Mouse (Mus musculus): ENCODE data around the gene Ncor2. TPM values are rescaled to one million over a fixed set of nuclear protein-coding genes. Genes with fewer than 3 reads are reported as not detected.
A peak's percentile ranks its signal among the peaks of the same experiment; 100 is the strongest.

Ncor2 gene
- total RNA-seq, 2 experiments from 2014 or later: 171 to 175 TPM

DNA sequence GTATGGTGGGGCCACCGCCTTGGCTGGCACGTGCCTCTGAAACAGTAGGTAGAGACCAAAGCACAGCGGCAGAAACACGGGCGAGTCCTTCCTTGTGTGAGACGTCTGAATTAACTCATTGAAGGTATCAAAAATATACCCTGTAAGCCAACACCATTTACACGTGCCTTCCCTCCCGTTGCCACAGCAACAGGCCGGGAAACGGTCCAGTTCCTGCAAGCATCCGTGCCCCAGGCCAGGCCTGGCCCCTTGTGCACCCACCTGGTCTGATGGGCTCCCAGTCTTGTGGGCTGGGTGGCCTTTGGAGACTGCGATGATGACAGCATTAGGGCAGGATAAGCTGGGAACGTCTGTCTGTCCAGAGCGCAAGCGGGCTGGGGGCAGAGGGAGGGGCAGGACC is 161.7 kb downstream of the Ncor2 start:
- DNase-seq (ENCODE audit: low spot score in 2 of 2): peak; percentile 52 to 64
- intact Hi-C loops (cut with DNase I): no loop called here

DNA sequence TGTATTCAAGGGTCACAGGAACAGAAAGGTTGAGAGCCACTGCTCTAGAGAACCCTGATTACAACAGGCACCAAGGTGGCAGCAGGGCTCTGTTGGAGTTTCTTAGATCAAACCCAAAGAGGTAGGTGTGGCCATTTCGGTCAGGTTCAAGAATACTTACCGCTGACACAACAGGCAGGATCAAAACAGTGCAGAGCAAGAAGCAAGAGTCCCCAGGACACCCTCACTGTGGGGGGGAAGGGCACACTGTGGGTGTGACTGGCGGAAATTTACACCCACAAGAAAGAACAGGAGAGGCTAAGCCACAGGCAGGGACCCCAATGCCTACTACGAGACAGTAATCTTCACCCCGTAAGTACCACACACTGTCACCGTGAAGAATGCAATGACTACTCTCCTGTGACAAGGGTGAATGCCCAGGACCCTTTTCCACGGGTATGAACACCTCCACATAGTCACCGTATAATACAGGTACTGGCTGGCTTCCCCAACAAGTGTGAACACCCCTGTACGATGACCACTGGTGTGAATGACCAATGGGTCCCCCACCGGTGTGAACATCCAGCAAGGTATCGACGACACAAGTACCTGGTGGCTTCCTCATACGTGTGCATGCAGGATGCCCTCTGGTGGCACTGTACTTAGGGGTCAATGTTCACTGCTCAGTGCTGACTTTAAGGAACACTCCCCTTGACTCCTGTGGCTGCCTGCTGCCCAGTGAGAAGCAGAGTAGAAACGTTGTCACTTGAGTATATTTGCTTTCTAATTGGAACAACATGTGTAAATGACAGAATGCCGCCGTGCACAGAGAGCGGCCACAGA is 162.4 kb downstream of the Ncor2 start:
- intact Hi-C loops (cut with DNase I): no loop called here
- no peak for DNase-seq (ENCODE audit: low spot score in 2 of 2)

DNA sequence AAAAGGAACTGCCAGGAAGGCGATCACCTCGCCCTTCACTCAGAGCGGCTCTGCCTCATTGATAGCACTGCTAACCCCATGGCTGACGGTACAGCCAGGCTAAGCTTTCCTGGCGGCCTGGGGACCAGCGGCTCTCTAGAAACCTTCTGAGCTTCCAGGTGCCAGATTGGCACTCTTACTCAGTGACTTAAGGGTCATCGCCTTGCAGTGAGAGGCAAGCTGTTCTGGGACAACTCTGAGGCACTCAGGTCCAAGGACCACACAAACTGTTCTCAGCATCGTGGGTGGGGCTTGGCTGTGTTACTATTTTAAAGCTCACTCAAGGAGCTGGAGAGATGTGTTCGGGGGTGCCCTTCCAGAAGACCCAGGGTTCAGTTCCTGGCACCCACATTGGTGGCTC is 163.4 kb downstream of the Ncor2 start:
- intact Hi-C loops (cut with DNase I): no loop called here
- no peak for DNase-seq (ENCODE audit: low spot score in 2 of 2)

DNA sequence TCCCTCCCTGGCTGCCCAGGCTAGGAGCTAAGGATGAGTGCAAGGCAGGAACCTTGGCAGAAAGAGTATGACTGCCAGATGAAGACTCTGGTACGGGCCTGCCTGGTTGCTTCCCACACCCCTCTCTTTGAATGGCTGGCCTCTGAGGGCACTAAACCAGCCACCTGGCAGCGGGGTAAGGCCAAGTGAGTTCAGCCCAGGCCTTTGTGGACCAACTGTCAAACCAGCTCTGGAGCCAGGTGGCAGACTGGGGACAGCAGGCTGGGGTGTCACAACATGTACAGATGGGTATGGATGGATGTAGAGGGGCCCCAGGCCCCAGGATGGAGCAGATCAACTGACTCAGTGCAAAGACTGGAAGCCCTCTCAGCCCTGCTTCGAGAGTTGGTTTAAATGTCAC is 164.0 kb downstream of the Ncor2 start:
- intact Hi-C loops (cut with DNase I): no loop called here
- DNase-seq (ENCODE audit: low spot score in 2 of 2): no peak

DNA sequence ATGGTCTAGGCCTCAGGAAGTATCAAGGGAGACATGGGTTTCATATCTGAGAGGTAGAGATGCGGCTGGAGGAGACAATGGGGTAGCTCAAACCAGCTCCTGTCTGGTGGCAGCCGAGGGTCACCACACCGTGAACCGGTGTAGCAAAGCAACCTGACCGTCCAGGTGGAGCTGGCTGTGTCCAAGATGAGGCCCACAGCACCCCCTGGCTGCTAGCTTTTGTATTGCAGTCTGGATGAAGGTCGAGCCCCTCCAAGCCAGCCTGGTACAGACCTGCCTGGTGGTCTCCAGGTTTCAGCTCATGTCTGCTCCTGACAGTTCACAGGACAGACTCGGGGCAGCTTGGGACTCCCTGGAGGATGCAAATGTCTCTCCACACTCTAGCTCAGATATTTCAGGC is 164.5 kb downstream of the Ncor2 start:
- intact Hi-C loops (cut with DNase I): loop anchor here (5.0 kb wide), 2 partner anchors 72 to 107 kb away; no protein-coding TSS in a partner anchor
- peak; percentile 64 to 65 for DNase-seq (ENCODE audit: low spot score in 2 of 2)

DNA sequence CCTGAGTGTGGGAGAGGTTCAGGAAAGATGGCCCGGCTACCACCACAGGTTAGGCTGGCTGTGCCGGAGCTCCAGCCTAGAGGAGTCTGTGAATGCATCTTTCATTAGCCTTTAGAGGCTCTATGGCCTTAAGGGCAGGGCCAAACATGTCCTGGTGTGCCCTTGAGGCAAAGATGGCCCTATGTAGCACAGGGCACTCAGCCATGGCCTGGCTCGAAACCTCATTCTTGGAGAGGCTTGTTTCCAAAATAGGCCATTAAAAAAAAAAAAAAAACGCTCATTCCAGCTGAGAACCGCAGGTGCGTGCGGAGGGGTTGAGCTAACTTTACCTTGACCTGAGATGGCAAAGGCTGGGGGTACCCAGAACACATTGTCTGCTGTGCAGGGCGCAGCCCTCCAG is 167.4 kb downstream of the Ncor2 start:
- intact Hi-C loops (cut with DNase I): loop anchor here (5.0 kb wide), 2 partner anchors 69 to 104 kb away; no protein-coding TSS in a partner anchor
- DNase-seq (ENCODE audit: low spot score in 2 of 2): no peak

DNA sequence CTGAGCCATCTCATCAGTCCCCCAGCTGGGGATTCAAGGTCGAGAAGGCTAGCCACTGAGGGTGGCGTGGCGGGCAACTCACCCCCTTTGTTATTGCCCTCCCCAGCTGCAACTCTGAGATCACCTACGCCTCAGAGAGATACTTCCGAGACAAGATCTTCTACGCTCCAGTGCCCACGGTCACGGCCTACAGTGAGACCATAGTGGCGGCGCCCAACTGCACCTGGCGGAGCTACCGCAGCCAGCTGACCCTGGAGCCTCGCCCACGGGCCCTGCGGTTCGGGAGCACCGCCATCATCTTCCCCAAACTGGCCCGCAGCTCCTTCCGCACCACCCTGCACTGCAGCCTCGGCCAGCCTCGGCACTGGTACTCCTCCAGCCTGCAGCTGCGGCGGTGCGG is 167.9 kb downstream of the Ncor2 start:
- DNase-seq (ENCODE audit: low spot score in 2 of 2): no peak
- intact Hi-C loops (cut with DNase I): loop anchor here (5.0 kb wide), 2 partner anchors 69 to 104 kb away; no protein-coding TSS in a partner anchor

DNA sequence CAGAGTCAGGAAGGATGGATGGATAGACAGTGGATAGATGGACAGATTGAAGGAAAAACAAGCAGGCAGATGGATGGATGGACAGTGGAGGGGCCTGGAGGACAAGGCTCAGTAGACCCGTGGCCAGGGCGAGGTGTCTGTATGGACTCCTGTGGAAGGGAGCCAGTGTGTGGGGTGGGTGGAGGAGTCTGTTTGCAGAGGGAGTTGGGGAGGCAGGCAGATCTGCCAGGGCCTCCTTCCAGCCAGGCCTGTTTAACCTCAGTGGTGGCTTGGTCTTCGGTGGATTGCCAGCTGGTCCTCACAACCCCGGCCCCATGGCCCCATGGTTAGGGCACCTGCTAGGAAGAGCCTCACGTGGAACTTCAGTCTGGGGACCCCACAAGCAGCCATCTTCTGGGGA is 172.1 kb downstream of the Ncor2 start:
- intact Hi-C loops (cut with DNase I): no loop called here
- no peak for DNase-seq (ENCODE audit: low spot score in 2 of 2)

DNA sequence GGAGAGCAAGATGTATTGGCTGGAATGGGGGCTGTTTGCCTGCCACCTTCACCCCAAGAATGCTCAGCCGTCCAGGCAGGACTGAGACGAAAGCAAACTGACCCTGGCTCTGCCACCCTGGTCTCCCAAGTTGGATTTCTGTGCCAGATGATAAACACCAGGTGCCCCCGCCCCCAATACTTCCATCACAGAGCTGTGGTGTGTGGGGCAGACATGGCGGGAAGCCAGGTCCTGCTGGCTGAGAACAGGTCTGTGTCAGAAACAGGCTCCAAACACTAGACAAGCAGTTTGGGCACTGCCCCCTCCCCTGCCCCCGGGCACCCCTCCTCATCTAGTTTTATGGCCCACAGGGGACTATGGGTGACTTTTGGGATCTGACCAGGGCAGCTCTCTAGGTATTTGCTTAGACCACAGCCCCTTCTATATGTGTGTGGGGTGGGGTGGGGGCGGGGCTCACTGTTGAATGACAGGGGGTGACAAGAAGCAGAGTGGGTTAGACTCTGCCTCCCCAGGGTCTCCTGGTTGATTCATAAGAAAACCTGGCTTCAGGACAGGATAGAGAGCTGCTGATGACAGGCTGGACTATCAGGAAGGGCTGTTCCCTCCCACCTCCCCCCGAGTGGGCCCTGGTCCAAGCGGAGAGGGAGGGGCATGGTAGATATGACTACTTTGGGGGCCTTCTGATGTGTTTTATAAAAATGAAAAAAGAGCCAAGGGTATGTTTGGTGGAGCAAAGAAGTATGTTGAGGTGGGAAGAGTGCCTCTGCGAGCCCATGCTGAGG is 173.0 kb downstream of the Ncor2 start:
- no peak for DNase-seq (ENCODE audit: low spot score in 2 of 2)
- intact Hi-C loops (cut with DNase I): no loop called here

DNA sequence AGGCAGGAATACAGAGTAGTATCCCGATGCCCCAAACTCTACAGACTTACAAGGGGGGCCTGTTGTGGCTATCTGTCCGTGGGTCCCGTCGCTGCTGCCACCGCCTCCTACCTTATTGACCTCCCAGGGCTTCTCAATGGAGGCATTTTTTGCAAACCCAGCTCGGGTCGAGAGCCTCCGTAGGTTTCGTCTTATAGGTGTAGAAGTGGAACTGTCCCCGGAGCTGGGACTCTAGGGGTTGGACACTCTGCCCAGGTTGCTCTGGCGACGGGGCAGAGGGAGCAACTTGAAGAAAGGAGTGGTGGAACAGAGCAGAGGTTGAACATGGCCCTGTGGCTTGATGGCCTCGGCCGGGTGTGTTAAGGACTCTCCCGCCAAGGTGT is 175.2 kb downstream of the Ncor2 start:
- intact Hi-C loops (cut with DNase I): no loop called here
- no peak for DNase-seq (ENCODE audit: low spot score in 2 of 2)

DNA sequence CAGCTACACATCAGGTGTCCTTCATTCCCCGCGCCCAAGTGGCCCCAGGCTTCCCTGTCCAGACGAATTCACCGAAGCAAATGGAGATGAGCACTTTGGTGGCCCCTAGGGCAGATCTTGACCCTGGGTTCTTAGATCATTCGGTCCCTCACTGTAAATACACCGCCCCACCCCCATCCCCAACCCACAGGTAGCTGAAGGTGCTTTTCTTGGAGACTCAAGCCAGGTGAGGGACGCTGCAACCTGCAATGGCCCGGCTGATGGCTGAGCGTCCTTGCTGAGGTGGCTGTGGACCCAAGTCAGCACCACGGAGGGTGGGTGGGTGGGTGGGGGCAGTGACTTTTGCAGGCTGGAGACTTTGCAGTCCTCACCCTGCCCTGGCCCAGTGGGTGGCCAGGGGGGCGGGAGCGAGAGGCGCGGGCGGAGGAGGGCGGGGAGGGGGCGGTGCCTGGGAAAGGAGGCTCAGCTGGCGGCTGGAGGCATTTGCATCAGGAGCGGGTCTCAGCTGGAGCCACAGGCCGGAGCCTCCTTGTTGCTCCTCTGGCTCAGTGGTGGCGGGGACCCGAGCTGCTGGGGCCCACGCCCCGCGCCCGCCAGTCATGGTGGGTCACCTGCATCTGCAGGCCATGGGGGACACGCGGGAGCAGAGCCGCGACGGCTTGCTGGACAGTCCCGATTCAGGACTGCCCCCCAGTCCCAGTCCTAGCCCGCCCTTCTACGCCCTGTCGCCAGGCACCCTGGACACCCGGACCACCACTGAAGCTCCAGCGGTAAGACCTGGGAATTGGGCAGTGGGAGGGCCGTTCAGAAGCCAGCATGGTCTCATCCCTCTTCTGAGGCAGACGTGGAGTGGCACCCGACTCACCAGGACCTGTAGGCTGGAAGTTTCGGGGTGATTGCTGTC is 175.8 kb downstream of the Ncor2 start, which contains the start of gene Rflna:
TSS of gene Rflna (plus strand) at position 253 of the 904 bp plus-strand sequence.
- intact Hi-C loops (cut with DNase I): no loop called here
- DNase-seq (ENCODE audit: low spot score in 2 of 2): no peak

DNA sequence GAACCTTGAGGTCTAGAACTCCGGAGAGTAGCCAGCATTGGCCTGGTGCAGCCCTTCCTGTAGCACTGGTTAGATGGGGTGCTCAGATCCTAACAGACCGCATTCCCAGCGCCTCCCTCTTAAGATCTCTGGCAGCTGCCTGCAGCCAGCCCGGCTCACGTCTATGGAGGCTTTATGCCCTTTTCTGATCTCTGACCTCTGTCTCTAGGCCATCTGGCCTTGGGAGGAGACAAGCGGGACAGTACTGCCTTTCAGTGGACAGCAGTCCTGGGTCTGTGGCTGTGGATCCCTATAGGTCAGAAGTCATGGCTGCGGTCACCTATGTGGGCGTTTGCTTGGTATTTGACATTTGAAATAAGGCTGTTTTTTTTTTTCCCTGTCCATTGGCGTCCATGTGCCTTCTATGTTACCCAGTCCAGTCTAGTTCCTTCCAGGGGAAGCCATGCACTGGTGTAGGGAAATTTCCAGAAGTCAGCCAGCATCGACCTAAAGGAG is 178.2 kb downstream of the Ncor2 start:
- DNase-seq (ENCODE audit: low spot score in 2 of 2): no peak
- intact Hi-C loops (cut with DNase I): no loop called here

DNA sequence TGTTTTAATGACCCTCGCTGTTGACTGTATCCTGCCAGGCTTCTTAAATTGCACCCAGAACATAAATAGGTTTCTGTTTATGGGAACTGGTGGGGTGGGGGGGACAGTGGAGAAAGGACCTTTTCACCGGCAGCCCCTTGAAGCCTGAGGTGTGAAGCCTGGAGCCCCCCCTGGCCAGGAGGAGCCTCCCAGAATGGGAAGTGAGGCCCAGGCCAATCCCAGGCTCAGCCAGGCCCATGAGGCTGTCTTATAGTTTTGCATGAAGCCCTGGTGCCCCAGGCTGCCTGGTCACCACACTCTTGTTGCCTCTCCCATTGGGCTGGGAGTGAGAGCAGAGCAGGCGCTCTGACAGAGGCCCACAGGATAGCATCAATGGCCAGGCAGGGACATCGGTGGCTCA is 181.1 kb downstream of the Ncor2 start:
- no peak for DNase-seq (ENCODE audit: low spot score in 2 of 2)

DNA sequence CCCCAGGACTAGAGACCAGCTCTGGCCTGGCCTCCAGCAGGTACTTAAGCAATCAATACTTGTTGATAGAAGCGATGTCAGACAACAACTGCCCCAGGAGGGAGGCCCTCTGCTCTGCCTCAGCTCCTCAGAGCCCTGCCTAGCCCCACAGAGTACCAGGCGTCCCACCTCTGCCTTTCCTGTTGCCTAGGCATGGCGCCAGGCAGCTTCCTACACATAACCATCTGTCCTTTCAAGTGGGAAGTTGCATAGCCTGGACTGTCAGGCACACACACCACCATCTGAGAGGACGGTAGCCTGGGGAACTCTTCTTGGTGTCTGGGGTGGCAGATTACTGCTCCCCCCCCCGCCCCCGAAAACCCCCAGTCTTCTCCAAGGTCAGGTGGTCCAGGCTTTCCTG is 182.2 kb downstream of the Ncor2 start:
- peak; percentile 64 to 72 for DNase-seq (ENCODE audit: low spot score in 2 of 2)
- intact Hi-C loops (cut with DNase I): no loop called here

More for the DNA sequence above, 181.1 kb downstream of the Ncor2 start:
- intact Hi-C loops (cut with DNase I): no loop called here

DNA sequence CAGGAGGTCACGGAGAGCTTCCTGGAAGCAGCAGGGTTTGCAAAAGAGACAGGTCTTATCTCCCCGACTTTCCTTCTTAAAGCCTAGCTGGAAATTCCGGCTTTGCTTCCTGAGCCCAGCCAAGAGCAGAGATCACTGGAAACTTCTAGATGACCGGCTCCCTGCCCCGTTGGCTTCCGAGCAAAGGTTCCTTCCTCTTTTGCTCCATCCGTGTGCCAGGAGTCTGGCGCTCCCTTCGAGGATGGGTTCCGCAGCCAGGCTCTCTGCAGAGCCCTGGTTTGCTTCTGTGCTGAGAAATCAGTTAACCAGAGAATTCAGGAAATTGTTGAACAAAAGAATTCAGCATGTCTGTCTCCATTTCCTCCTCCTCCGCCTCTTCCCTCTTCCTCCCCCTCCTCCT is 186.1 kb downstream of the Ncor2 start:
- intact Hi-C loops (cut with DNase I): no loop called here
- no peak for DNase-seq (ENCODE audit: low spot score in 2 of 2)

DNA sequence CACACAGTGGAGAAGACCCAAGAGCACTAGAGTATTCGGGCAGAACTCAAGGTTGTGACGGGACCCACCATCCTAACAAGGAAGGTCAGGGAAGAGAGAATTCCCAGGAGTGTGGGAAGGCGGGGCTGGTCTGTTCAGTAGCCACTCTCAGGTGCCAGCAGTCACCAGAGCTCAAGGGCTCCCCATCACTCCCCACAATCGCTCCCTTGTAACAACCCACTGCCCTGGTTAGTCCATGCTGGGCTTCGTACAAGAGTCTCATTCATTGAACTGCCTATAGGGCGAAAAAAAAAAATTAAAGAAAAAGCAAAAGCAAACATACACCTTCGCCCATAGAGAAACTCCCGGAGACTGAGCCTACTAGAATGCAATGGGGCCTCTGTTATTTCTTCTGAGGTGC is 186.7 kb downstream of the Ncor2 start:
- no peak for DNase-seq (ENCODE audit: low spot score in 2 of 2)
- intact Hi-C loops (cut with DNase I): no loop called here

DNA sequence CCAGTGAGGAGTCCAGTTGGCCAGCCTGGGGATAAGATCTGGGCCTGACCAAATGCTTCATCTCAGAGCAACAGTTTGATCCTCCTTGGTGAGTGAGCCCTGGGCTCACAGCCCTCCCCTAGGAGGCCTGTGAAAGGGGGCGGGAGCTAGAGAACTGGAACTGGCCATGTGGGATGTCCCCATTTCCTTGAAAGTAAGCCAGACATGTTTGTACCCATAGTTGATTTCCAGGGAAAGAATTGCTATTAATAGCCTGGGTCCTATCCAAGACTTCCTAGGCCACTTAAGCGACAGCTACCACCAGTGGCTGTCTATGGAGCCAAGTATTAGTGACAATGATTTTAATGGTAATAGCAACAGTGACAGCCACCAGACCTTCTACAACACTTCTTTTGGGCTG is 189.3 kb downstream of the Ncor2 start:
- DNase-seq (ENCODE audit: low spot score in 2 of 2): no peak
- intact Hi-C loops (cut with DNase I): no loop called here

DNA sequence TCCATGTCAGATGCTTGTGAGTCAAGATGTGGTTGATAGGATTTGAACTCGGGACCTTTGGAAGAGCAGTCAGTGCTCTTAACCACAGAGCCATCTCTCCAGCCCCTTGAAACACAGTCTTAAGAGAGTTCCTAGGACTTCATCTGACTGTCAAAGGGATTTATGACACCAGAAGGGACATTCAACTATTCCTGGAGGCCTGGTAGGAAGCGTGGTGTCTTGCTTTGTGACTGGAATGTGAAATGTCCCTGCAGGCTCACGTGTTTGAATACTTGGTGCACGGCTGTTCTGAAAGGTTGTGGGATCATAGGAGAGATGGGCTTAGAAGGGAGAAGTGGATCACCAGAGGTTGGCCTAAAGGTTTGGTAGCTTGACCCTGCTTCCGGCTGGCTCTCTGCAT is 192.4 kb downstream of the Ncor2 start:
- intact Hi-C loops (cut with DNase I): no loop called here
- no peak for DNase-seq (ENCODE audit: low spot score in 2 of 2)

DNA sequence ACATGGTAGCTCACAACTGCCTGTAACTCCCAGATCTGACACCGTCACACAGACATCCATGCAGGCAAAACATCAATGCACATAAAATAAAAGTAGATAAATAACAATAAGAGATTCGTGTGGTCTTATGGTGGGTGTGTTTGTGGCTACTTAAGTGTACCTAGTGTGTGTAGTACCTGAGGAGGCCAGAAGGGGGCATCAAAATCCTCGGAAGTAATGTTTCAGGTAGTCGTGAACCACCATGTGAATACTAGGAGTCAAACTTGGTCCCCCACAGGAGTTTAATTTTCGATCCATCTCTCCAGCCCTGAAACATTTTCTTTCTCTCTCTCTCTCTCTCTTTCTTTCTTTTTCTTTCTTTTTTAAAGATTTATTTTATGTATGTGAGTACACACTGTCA is 192.8 kb downstream of the Ncor2 start:
- DNase-seq (ENCODE audit: low spot score in 2 of 2): no peak
- intact Hi-C loops (cut with DNase I): no loop called here

DNA sequence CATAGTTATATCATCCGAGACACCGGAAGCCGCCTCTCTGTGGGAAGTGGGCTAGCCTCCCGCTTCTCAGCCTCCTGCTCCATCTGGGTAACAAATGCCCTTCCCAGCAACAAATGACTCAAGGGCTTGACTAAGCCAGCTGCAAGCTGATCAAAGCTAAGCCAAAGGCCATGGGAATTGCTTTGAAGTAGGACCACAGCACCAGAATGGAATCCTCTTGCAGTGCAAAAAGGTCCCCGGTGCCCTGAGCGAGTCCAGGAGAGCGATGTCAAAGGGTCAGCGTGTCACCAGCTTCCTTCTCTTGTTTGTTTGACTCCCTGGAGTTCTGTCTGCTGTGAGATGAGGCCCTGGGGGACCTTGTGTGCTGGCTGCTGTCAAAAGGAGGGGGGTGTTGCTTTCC is 209.2 kb downstream of the Ncor2 start:
- intact Hi-C loops (cut with DNase I): no loop called here
- DNase-seq (ENCODE audit: low spot score in 2 of 2): no peak

Measured in left cerebral cortex, postnatal 14 days (tissue).